Mouse (Mus musculus): ENCODE measurements at regions not wholly inside any gene's neighbourhood (a gene's known extent, or its start where the extent isn't known, plus 50 kb on each side); places are given as distances from the start of the nearest gene placed in this dataset.

DNA sequence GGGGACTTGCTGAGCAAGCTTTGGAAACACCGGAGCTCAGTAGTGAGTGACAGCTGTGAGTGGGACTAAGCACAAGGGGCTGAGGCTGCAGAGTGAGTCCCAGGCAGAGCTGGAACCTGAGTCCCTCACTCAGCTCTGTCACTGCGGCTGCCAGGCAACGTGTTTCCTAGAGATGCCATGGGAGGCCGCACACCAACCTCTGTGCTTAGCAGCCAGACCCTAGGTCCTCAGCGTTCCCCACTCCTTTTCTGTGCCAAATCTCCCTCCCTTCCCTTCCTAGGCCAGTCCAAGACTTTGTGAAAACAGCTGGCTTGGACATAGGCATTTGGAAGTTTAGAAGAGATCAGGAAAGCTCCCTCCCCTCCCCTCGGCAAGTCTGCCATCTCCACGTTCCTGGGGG, 78.9 kb downstream of the Gm26897 start:
- TF ChIP-seq GATA1 (IDR thresholded peaks at IDR 0.05; ENCODE audit: low read length) (no peak), TAL1 (IDR thresholded peaks at IDR 0.05; ENCODE audit: low read length) (no peak)

Data from erythroblast, embryonic 14.5 days (primary cell).